Mouse (Mus musculus) small intestine, adult 2 months (tissue): Measurements from ENCODE around the gene Btla.

Experiments
- CTCF ChIP-seq: fragments of 200-500 bp; IDR thresholded peaks from 2 replicates; pipeline ENCODE4 v1.5.1; 2012; ENCODE audit warnings: low read depth, mild to moderate bottlenecking, control low read depth, inconsistent platforms, low read length, moderate library complexity, mixed read lengths; ENCODE audit not compliant: insufficient replicate concordance, insufficient read length; ENCODE audit errors: extremely low read depth
- POLR2A ChIP-seq: fragments of 200-500 bp; IDR thresholded peaks from 2 replicates; pipeline ENCODE4 v1.6.1; 2012; ENCODE audit warnings: low read depth, mild to moderate bottlenecking, control low read depth, inconsistent platforms, low read length, moderate library complexity

DNA sequence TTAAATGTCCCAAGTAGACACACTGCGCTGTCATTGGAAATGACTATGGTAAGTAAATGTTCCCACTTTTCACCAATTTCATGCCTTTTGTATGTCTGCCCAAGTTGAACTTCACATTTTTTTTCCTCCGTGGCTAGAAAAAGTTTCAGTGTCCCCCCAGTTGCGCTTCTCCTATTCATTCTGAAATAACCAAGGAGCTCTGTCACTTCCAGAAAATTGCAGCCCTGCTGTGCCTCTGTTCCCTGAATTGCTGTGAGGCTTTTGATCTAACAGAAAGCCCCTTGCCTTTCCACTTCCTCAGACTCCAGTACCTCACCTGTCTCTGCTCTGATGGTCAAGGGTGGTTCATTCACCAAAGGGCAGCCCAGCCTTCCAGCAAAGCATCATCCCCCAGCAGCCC is 8.9 kb downstream of the Btla start:
- TF ChIP-seq CTCF (no peak), POLR2A (no peak)
